Mouse (Mus musculus): Measurements from ENCODE around the gene Sstr5. TPM values are rescaled to one million over a fixed set of nuclear protein-coding genes. Genes with fewer than 3 reads are reported as not detected.

Gene Sstr5
- polyA plus RNA-seq, 1 experiment from 2014 or later = 1.0 TPM

DNA sequence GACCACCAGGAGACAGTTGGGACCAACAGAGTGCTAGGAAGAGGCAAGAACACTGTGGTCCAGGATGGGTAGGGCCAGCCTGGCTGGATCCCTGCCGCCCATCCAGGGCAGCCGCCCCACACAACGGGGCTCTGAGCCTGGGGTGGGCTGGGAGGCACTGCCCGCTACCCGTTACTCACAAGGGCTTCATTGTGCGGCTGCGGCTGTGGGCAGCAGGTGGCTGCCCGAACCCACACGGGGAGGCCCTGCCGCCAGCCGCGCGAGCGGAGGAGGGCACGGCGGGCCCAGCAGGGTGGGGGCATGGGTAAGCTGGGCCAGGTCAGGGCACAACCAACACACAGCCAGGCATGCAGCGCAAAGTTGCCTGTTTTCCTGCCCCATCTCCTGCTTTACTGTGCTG, 21.1 kb upstream of the Sstr5 start:
- no peak for ATAC-seq (replicated peaks; ENCODE audit: insufficient number of reproducible peaks, low FRiP score, low TSS enrichment)
- 90% methylated on average over 17 of the region's 17 CpGs for WGBS (ENCODE audit: insufficient replicate concordance)
- H3K27ac ChIP-seq (ENCODE audit: low read depth, low read length) = no peak overlapping the region
- no peak overlapping the region for H3K4me2 ChIP-seq
- H3K4me3 ChIP-seq (ENCODE audit: low read depth, low read length) = no peak overlapping the region
- peaks cover 6% of the 10 kb centered on the region; the same call in 1 of the 2 replicates for H3K27me3 ChIP-seq (ENCODE audit: control insufficient read depth, insufficient read depth, low read length)
- peaks cover 17% of the 10 kb centered on the region for H3K4me1 ChIP-seq (ENCODE audit: control insufficient read depth, insufficient read depth, low read length)
- H3K9me3 ChIP-seq (replicated peaks; ENCODE audit: control insufficient read depth, low read length) = no peaks in the 10 kb centered on the region
- no peaks in the 10 kb centered on the region for H3K36me3 ChIP-seq (ENCODE audit: control insufficient read depth, insufficient read depth, low read length)
- no peak overlapping the region for H3K9ac ChIP-seq (ENCODE audit: low read depth, low read length)

DNA sequence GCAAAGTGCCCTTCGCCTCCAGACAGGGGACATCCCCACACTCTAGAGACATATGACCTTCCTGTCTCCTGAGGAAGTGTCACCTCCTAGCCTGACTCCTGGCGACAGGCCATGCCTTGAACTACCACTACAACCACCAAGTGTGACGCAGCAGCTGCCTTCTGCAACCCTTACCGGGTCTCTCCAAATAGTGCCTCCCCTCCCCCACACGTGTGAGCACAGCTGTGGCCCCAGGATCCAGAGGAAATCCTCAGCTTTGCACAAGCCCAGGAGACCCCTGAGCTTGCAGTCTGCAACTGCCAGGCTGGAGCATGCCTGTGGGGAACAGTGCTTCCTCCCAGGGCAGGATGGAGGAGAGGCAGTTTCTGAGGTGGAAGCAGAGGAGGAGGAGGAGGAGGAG, 19.2 kb upstream of the Sstr5 start:
- Histone ChIP-seq H3K4me2 (no peak overlapping the region), H3K4me1 (ENCODE audit: control insufficient read depth, insufficient read depth, low read length) (peaks cover 17% of the 10 kb centered on the region), H3K4me3 (ENCODE audit: low read depth, low read length) (no peak overlapping the region), H3K9ac (ENCODE audit: low read depth, low read length) (no peak overlapping the region), H3K27ac (ENCODE audit: low read depth, low read length) (no peak overlapping the region), H3K27me3 (ENCODE audit: control insufficient read depth, insufficient read depth, low read length) (peaks cover 6% of the 10 kb centered on the region; the same call in 1 of the 2 replicates), H3K9me3 (replicated peaks; ENCODE audit: control insufficient read depth, low read length) (no peaks in the 10 kb centered on the region), H3K36me3 (ENCODE audit: control insufficient read depth, insufficient read depth, low read length) (no peaks in the 10 kb centered on the region)
- WGBS (ENCODE audit: insufficient replicate concordance) = 19% methylated on average over 5 of the region's 5 CpGs
- ATAC-seq (replicated peaks; ENCODE audit: insufficient number of reproducible peaks, low FRiP score, low TSS enrichment) = no peak

DNA sequence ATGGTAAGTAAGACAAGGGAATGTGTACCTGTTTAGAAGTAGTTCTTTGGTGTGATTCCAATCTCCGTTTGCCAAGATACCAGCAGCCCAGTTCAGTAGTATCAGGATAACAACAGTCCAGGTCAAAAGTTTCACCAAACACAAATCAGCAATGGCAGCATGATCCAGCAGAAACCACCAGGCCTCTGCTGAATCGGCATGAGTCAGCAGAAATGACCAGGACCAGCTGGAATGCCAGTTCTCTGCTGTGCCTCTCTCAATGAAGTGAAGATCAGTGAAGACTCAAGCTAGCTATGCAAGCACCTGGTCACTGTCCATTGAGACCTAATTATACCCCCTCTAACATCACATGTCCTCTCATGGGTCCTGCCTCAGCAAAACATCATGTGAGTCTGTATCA, 17.0 kb upstream of the Sstr5 start:
- Histone ChIP-seq H3K4me2 (no peak overlapping the region), H3K27me3 (ENCODE audit: control insufficient read depth, insufficient read depth, low read length) (peaks cover 3% of the 10 kb centered on the region; the same call in 1 of the 2 replicates), H3K36me3 (ENCODE audit: control insufficient read depth, insufficient read depth, low read length) (no peaks in the 10 kb centered on the region), H3K27ac (ENCODE audit: low read depth, low read length) (no peak overlapping the region), H3K9me3 (replicated peaks; ENCODE audit: control insufficient read depth, low read length) (no peaks in the 10 kb centered on the region), H3K4me1 (ENCODE audit: control insufficient read depth, insufficient read depth, low read length) (peaks cover 10% of the 10 kb centered on the region), H3K4me3 (ENCODE audit: low read depth, low read length) (no peak overlapping the region), H3K9ac (ENCODE audit: low read depth, low read length) (no peak overlapping the region)
- ATAC-seq (replicated peaks; ENCODE audit: insufficient number of reproducible peaks, low FRiP score, low TSS enrichment) = no peak
- 87% methylated on average over 2 of the region's 2 CpGs for WGBS (ENCODE audit: insufficient replicate concordance)

- Histone ChIP-seq H3K27ac (ENCODE audit: low read depth, low read length) (no peak overlapping the region), H3K27me3 (ENCODE audit: control insufficient read depth, insufficient read depth, low read length) (peaks cover 5% of the 10 kb centered on the region; the same call in 1 of the 2 replicates), H3K9ac (ENCODE audit: low read depth, low read length) (no peak overlapping the region), H3K9me3 (replicated peaks; ENCODE audit: control insufficient read depth, low read length) (no peaks in the 10 kb centered on the region), H3K4me3 (ENCODE audit: low read depth, low read length) (no peak overlapping the region), H3K4me2 (no peak overlapping the region), H3K4me1 (ENCODE audit: control insufficient read depth, insufficient read depth, low read length) (peaks cover 10% of the 10 kb centered on the region), H3K36me3 (ENCODE audit: control insufficient read depth, insufficient read depth, low read length) (no peaks in the 10 kb centered on the region)
- WGBS (ENCODE audit: insufficient replicate concordance) = 75% methylated on average over 3 of the region's 3 CpGs
- no peak for ATAC-seq (replicated peaks; ENCODE audit: insufficient number of reproducible peaks, low FRiP score, low TSS enrichment)
Measured at GRCm38 (mm10) chr17:25511876-25512275, 14.8 kb upstream of the Sstr5 start.

- Histone ChIP-seq H3K9me3 (replicated peaks; ENCODE audit: control insufficient read depth, low read length) (no peaks in the 10 kb centered on the region), H3K27me3 (ENCODE audit: control insufficient read depth, insufficient read depth, low read length) (peaks cover 5% of the 10 kb centered on the region; the same call in 1 of the 2 replicates), H3K4me2 (no peak overlapping the region), H3K36me3 (ENCODE audit: control insufficient read depth, insufficient read depth, low read length) (no peaks in the 10 kb centered on the region), H3K9ac (ENCODE audit: low read depth, low read length) (no peak overlapping the region), H3K4me3 (ENCODE audit: low read depth, low read length) (no peak overlapping the region), H3K4me1 (ENCODE audit: control insufficient read depth, insufficient read depth, low read length) (no peaks in the 10 kb centered on the region), H3K27ac (ENCODE audit: low read depth, low read length) (no peak overlapping the region)
- no peak for ATAC-seq (replicated peaks; ENCODE audit: insufficient number of reproducible peaks, low FRiP score, low TSS enrichment)
- WGBS (ENCODE audit: insufficient replicate concordance) = 69% methylated on average over 10 of the region's 10 CpGs
Measured at GRCm38 (mm10) chr17:25510074-25510830, 13.2 kb upstream of the Sstr5 start.

DNA sequence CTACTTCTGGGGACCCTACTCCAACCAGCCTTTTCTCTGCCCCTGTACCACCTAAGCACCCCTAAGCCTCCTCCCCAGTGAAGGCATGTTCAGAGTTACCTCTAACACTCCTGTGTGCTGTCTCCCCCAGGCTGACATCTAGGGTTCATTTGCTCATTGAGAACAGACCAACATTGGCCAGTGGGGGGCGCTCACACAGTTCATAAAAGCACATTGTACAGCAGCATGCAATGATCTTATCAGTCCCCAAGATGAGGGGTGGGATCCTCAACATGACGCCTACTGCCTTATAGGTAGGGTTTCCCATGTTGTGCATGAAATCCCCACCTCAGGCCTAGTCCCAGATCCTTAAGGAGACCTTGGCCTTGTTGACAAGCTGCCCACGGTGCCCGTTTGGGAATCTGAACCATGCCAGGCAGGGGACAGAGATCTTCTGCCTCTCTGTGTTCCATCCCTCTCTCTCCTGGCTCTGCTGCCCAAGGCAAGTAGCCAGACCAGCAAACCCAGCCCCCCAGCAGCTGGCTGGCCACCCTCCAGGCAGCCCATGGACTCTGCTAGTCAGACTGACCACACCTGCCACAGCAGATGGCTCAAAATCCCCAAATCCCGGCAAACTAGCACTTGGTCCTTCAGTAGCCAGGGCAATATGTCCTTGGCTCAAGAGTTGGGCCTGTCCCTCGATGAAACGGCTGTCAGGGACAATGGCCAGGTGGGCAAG, 11.9 kb upstream of the Sstr5 start:
- Histone ChIP-seq H3K27me3 (ENCODE audit: control insufficient read depth, insufficient read depth, low read length) (peaks cover 8% of the 10 kb centered on the region; the same call in 1 of the 2 replicates), H3K36me3 (ENCODE audit: control insufficient read depth, insufficient read depth, low read length) (no peaks in the 10 kb centered on the region), H3K9me3 (replicated peaks; ENCODE audit: control insufficient read depth, low read length) (no peaks in the 10 kb centered on the region), H3K27ac (ENCODE audit: low read depth, low read length) (no peak overlapping the region), H3K4me1 (ENCODE audit: control insufficient read depth, insufficient read depth, low read length) (no peaks in the 10 kb centered on the region), H3K4me2 (no peak overlapping the region), H3K4me3 (ENCODE audit: low read depth, low read length) (no peak overlapping the region), H3K9ac (ENCODE audit: low read depth, low read length) (no peak overlapping the region)
- WGBS (ENCODE audit: insufficient replicate concordance) = 54% methylated on average over 7 of the region's 7 CpGs
- ATAC-seq (replicated peaks; ENCODE audit: insufficient number of reproducible peaks, low FRiP score, low TSS enrichment) = no peak

- H3K4me2 ChIP-seq = no peak overlapping the region
- H3K4me1 ChIP-seq (ENCODE audit: control insufficient read depth, insufficient read depth, low read length) = no peaks in the 10 kb centered on the region
- ATAC-seq (replicated peaks; ENCODE audit: insufficient number of reproducible peaks, low FRiP score, low TSS enrichment) = no peak
- no peaks in the 10 kb centered on the region for H3K36me3 ChIP-seq (ENCODE audit: control insufficient read depth, insufficient read depth, low read length)
- no peak overlapping the region for H3K27ac ChIP-seq (ENCODE audit: low read depth, low read length)
- H3K9ac ChIP-seq (ENCODE audit: low read depth, low read length) = no peak overlapping the region
- WGBS (ENCODE audit: insufficient replicate concordance) = 22% methylated on average over 3 of the region's 3 CpGs
- no peak overlapping the region for H3K4me3 ChIP-seq (ENCODE audit: low read depth, low read length)
- peaks cover 11% of the 10 kb centered on the region; the same call in 1 of the 2 replicates for H3K27me3 ChIP-seq (ENCODE audit: control insufficient read depth, insufficient read depth, low read length)
- no peaks in the 10 kb centered on the region for H3K9me3 ChIP-seq (replicated peaks; ENCODE audit: control insufficient read depth, low read length)
Measured at GRCm38 (mm10) chr17:25507799-25508198, 10.7 kb upstream of the Sstr5 start.

DNA sequence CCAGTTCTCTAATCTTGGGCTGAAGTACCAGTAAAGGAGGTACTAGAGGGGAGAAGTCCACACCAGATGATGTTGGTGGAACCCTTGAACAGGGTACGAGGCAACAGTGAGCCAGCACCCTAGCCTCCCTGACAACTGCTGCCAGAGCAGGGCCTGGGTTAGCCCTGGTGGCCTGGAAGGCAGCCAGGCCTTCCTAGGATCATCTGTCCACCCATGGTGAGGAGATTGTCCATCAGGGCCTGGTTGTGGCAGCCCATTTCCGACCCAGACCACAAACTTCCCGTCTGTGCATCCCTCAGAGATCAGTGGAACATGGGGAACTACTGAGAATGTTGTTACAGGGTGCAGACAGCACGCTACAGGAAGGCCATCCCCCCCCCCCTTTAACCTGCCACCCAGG, 5.5 kb upstream of the Sstr5 start:
- H3K27me3 ChIP-seq (ENCODE audit: control insufficient read depth, insufficient read depth, low read length) = peaks cover 17% of the 10 kb centered on the region
- no peak overlapping the region for H3K4me3 ChIP-seq (ENCODE audit: low read depth, low read length)
- no peak overlapping the region for H3K9ac ChIP-seq (ENCODE audit: low read depth, low read length)
- H3K36me3 ChIP-seq (ENCODE audit: control insufficient read depth, insufficient read depth, low read length) = no peaks in the 10 kb centered on the region
- no peak for ATAC-seq (replicated peaks; ENCODE audit: insufficient number of reproducible peaks, low FRiP score, low TSS enrichment)
- WGBS (ENCODE audit: insufficient replicate concordance) = 67% methylated on average over 4 of the region's 4 CpGs
- H3K4me1 ChIP-seq (ENCODE audit: control insufficient read depth, insufficient read depth, low read length) = no peaks in the 10 kb centered on the region; the same call in 1 of the 2 replicates
- no peak overlapping the region for H3K27ac ChIP-seq (ENCODE audit: low read depth, low read length)
- H3K9me3 ChIP-seq (replicated peaks; ENCODE audit: control insufficient read depth, low read length) = no peaks in the 10 kb centered on the region
- no peak overlapping the region for H3K4me2 ChIP-seq
